Mouse (Mus musculus): ENCODE results near the gene Jagn1.

GRCm38 (mm10) chr6:113419199-113419587, 23.2 kb upstream of the Jagn1 start, which contains the start of gene Rpusd3:
- TF ChIP-seq CTCF (IDR thresholded peaks at IDR 0.05 in 2 of 3, conservative IDR thresholded peaks at IDR 0.05 in 1 of 3; ENCODE audit: control insufficient read depth in 1 of 3, insufficient read depth in 1 of 3, low read depth in 2 of 3, low read length in 3 of 3, poor library complexity in 1 of 3, severe bottlenecking in 1 of 3) (no peak), TCF12 (IDR thresholded peaks at IDR 0.05; ENCODE audit: low read depth, low read length) (peak; percentile 45; the same call in 1 of the 2 replicates), JUND (IDR thresholded peaks at IDR 0.05; ENCODE audit: low read depth, low read length) (no peak), POLR2A (IDR thresholded peaks at IDR 0.05; ENCODE audit: control insufficient read depth in 1 of 2, insufficient read depth in 1 of 2, low read depth in 1 of 2, low read length in 2 of 2, poor library complexity in 1 of 2) (peak; percentile 76 to 92; a peak in 3 of 4 replicates), EP300 (IDR thresholded peaks at IDR 0.05; ENCODE audit: low read depth in 1 of 2, low read length in 2 of 2) (no peak), MEF2A (IDR thresholded peaks at IDR 0.05; ENCODE audit: extremely low read depth, insufficient replicate concordance, low read depth, low read length, poor library complexity, severe bottlenecking) (no peak), RAD21 (IDR thresholded peaks at IDR 0.05; ENCODE audit: low read depth, low read length) (no peak), ZNF384 (IDR thresholded peaks at IDR 0.05; ENCODE audit: low read depth, low read length) (no peak), CHD2 (IDR thresholded peaks at IDR 0.05; ENCODE audit: low read length) (0 out of 2 replicates have a peak, but pooled peaks have one; percentile 38), CHD1 (IDR thresholded peaks at IDR 0.05; ENCODE audit: low read depth, low read length) (no peak), GABPA (IDR thresholded peaks at IDR 0.05; ENCODE audit: low read depth, low read length) (no peak), HCFC1 (IDR thresholded peaks at IDR 0.05; ENCODE audit: low read depth, low read length) (peak; percentile 69), NELFE (IDR thresholded peaks at IDR 0.05; ENCODE audit: low read depth, low read length) (peak; percentile 86)

Data from MEL (cell line).